Mouse (Mus musculus): ENCODE data around the gene Gm572. TPM values are rescaled to one million over a fixed set of nuclear protein-coding genes. Genes with fewer than 3 reads are reported as not detected.

Gene Gm572
- polyA plus RNA-seq, 1 experiment from 2014 or later, result not detected

Other genes starting within 250 kb of the Gm572 start
- gene Ubiad1, start 198.5 kb upstream of the Gm572 start, polyA plus RNA-seq (2016; fragmentation: Nextera tagmentation; extraction: Ambion mirVana), result 21.1 and 21.8 TPM in 2 replicates
- gene Mtor, start 194.7 kb upstream of the Gm572 start, polyA plus RNA-seq (2016; fragmentation: Nextera tagmentation; extraction: Ambion mirVana), result 19.3 and 19.7 TPM in 2 replicates
- gene Angptl7, start 142.9 kb upstream of the Gm572 start, polyA plus RNA-seq (2016; fragmentation: Nextera tagmentation; extraction: Ambion mirVana), result 0.89 and 1.1 TPM in 2 replicates
- gene Exosc10, start 84.9 kb upstream of the Gm572 start, polyA plus RNA-seq (2016; fragmentation: Nextera tagmentation; extraction: Ambion mirVana), result 110 and 113 TPM in 2 replicates
- 190 and 198 TPM in 2 replicates for gene Srm, start 51.8 kb upstream of the Gm572 start, polyA plus RNA-seq (2016; fragmentation: Nextera tagmentation; extraction: Ambion mirVana)
- 0.10 and 0.24 TPM in 2 replicates for gene Masp2, start 40.8 kb upstream of the Gm572 start, polyA plus RNA-seq (2016; fragmentation: Nextera tagmentation; extraction: Ambion mirVana)
- gene Tardbp, start 16.3 kb upstream of the Gm572 start, polyA plus RNA-seq (2016; fragmentation: Nextera tagmentation; extraction: Ambion mirVana), result 398 and 416 TPM in 2 replicates
- 3.9 and 4.7 TPM in 2 replicates for gene Casz1, start 161.1 kb downstream of the Gm572 start, polyA plus RNA-seq (2016; fragmentation: Nextera tagmentation; extraction: Ambion mirVana)